Mouse (Mus musculus) ES-Bruce4 (cell line): ENCODE results near the gene Engase.

Experiments
- CTCF ChIP-seq: IDR thresholded peaks from one replicate; pipeline ENCODE4 v1.8.1; 2011; ENCODE audit warnings: low read depth, low read length
- EP300 ChIP-seq: IDR thresholded peaks from 2 replicates; pipeline ENCODE4 v1.6.1; 2011; ENCODE audit warnings: low read depth, low read length; ENCODE audit not compliant: insufficient read depth
- POLR2A ChIP-seq: IDR thresholded peaks from one replicate; pipeline ENCODE4 v1.8.1; 2011; ENCODE audit warnings: low read length; ENCODE audit not compliant: insufficient read depth

GRCm38 (mm10) chr11:118479776-118480175, 3.1 kb downstream of the Engase start:
- no peak for TF ChIP-seq CTCF
- TF ChIP-seq POLR2A: no peak
- TF ChIP-seq EP300: no peak
